Mouse (Mus musculus): ENCODE measurements at regions not wholly inside any gene's neighbourhood (a gene's known extent, or its start where the extent isn't known, plus 50 kb on each side); places are given as distances from the start of the nearest gene placed in this dataset.

DNA sequence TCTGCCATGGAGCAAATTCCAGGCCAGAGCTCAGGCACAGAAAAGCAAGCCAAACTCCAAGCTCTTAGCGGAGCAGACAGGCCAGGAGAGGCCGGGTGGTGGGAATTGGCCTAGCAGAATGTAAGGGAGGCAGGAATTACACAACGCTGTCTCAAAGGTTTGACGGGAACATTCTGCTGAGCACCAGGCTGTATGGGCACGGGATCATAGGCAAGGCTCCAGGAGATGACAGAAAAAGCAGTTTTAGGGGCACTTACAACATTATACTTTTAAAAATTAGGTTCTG lies 99.5 kb upstream of the Max start:
- TF ChIP-seq CTCF (IDR thresholded peaks at IDR 0.05; ENCODE audit: low read depth, low read length), result no peak
- TF ChIP-seq POLR2AphosphoS5 (IDR thresholded peaks at IDR 0.05; ENCODE audit: insufficient replicate concordance, low read depth, low read length), result no peak
- no peak for TF ChIP-seq GATA2 (IDR thresholded peaks at IDR 0.05; ENCODE audit: borderline replicate concordance, low read depth, low read length)
- no peak for TF ChIP-seq TAL1 (conservative IDR thresholded peaks at IDR 0.05; ENCODE audit: low read depth, low read length)
- no peak for TF ChIP-seq GATA1 (IDR thresholded peaks at IDR 0.05; ENCODE audit: borderline replicate concordance, low read length)
- peaks cover 92% of the 10 kb centered on the region for H3K4me1 ChIP-seq (ENCODE audit: insufficient read depth, low read depth, low read length)
- DNase-seq (ENCODE audit: low spot score) (no peak), ATAC-seq (ENCODE audit: extremely low read depth, insufficient number of reproducible peaks, low FRiP score, poor library complexity, severe bottlenecking) (no peak)
- no peaks in the 10 kb centered on the region; the same call in 1 of the 2 replicates for H3K9me3 ChIP-seq (replicated peaks)
- no peak overlapping the region; the same call in 1 of the 2 replicates for H3K4me3 ChIP-seq (ENCODE audit: low read depth, low read length)
- peaks cover 8% of the 10 kb centered on the region for H3K36me3 ChIP-seq (replicated peaks)
- no peaks in the 10 kb centered on the region for H3K27me3 ChIP-seq (ENCODE audit: insufficient read depth, low read length)

DNA sequence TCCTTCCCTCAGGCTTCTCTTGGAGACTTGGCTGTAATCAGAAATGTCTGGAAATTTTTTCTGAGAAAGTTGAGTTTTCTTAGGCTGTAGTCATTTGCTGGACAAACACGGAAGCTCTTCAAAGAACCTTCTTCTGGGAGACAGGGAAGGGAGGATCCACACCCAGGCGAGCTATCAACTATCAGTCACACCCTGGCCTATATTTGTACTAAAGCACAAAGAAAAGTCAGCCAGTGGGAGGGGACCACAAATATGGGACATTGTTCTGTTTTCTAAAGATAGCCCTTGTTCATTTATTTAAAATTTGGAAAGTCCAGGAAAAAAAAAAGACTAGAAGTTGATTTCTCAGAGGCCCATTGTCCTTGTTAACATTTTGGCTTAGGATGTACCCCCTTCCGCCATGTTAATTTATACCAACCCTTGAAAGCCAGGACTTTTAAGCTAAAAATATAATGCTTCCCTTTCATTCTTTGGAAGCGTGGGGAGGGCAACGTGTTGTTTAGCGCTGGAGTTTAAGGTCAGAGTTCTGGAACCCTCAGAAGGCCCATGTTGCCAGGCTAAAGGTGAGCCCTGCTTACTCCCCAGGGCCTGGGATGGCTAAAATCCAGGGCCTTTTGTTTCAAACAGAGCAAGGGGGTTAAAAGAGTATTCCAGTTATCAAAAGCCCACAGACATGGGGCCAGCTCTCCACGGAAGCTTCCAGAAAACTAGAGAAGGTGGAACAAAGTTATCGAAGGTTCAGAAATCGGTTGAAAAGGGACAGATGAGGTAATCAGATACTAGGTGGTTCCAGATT lies 99.0 kb upstream of the Max start:
- peaks cover 92% of the 10 kb centered on the region for H3K4me1 ChIP-seq (ENCODE audit: insufficient read depth, low read depth, low read length)
- no peaks in the 10 kb centered on the region; the same call in 1 of the 2 replicates for H3K9me3 ChIP-seq (replicated peaks)
- no peak for TF ChIP-seq TAL1 (conservative IDR thresholded peaks at IDR 0.05; ENCODE audit: low read depth, low read length)
- no peak for ATAC-seq (ENCODE audit: extremely low read depth, insufficient number of reproducible peaks, low FRiP score, poor library complexity, severe bottlenecking)
- no peaks in the 10 kb centered on the region for H3K27me3 ChIP-seq (ENCODE audit: insufficient read depth, low read length)
- H3K4me3 ChIP-seq (ENCODE audit: low read depth, low read length), result peak overlapping the region; percentile 61; the same call in 1 of the 2 replicates
- peaks cover 8% of the 10 kb centered on the region for H3K36me3 ChIP-seq (replicated peaks)
- no peak for DNase-seq (ENCODE audit: low spot score)

DNA sequence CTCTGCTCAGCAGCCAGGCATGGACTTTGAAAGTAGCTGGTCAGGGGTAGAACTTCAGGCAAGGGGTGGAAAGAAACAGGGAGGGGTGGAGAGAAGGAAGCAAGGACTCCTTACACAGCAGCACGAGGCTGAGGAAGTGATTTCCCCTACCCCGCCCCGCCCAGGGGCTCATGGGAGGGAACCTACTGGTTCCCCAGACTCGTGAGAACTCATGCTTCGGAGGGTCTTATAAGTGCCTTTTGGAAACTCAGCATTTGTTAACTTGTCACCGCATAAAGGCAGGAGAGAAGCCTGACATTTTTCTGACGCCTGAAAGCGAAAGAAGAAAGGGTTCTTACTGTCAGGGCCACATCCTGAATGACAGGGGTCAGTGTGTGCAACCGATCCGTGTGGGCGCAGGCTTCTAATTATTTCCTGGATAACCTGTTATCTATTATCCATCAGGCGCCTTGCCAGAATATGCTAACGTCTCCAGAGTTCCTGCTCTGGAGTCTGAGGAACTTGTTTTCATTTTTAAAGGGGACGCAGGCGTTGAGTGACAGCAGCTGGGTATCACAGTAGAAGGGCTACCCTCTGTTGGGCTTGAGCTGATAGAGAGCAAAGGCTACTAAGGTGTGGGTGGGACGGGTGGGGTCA lies 98.2 kb upstream of the Max start:
- Histone ChIP-seq H3K9me3 (replicated peaks) (no peaks in the 10 kb centered on the region; the same call in 1 of the 2 replicates), H3K27me3 (ENCODE audit: insufficient read depth, low read length) (no peaks in the 10 kb centered on the region), H3K4me1 (ENCODE audit: insufficient read depth, low read depth, low read length) (peaks cover 92% of the 10 kb centered on the region), H3K4me3 (ENCODE audit: low read depth, low read length) (peak overlapping the region; percentile 61), H3K36me3 (replicated peaks) (peaks cover 8% of the 10 kb centered on the region)
- peak; percentile 77 for DNase-seq (ENCODE audit: low spot score)
- peak; percentile 59 for ATAC-seq (ENCODE audit: extremely low read depth, insufficient number of reproducible peaks, low FRiP score, poor library complexity, severe bottlenecking)
- TF ChIP-seq CTCF (IDR thresholded peaks at IDR 0.05; ENCODE audit: low read depth, low read length), result no peak
- no peak for TF ChIP-seq POLR2AphosphoS5 (IDR thresholded peaks at IDR 0.05; ENCODE audit: insufficient replicate concordance, low read depth, low read length)
- TF ChIP-seq GATA1 (IDR thresholded peaks at IDR 0.05; ENCODE audit: borderline replicate concordance, low read length), result no peak
- TF ChIP-seq GATA2 (IDR thresholded peaks at IDR 0.05; ENCODE audit: borderline replicate concordance, low read depth, low read length), result no peak
- TF ChIP-seq TAL1 (conservative IDR thresholded peaks at IDR 0.05; ENCODE audit: low read depth, low read length), result no peak

DNA sequence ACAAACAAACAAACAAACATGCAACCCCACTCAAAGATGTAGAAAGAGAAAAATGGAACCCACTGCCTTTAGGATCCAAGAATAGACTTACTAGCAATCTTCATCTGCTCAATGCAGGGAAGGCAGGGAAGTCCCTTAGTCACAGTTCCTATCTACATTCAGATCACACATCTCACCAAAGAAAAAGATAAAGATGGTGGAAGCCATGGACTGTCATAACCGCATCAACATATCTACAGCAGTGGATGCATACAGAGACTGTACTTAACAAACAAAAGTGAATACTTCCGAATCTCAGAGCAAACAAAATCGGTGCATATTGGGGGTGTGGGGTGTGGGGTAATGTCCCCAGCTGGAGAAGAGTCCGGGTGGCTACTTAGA lies 97.7 kb upstream of the Max start:
- DNase-seq (ENCODE audit: low spot score), result no peak
- peak overlapping the region; percentile 61; the same call in 1 of the 2 replicates for H3K4me3 ChIP-seq (ENCODE audit: low read depth, low read length)
- peaks cover 92% of the 10 kb centered on the region for H3K4me1 ChIP-seq (ENCODE audit: insufficient read depth, low read depth, low read length)
- H3K9me3 ChIP-seq (replicated peaks), result no peaks in the 10 kb centered on the region; the same call in 1 of the 2 replicates
- H3K36me3 ChIP-seq (replicated peaks), result peaks cover 8% of the 10 kb centered on the region
- ATAC-seq (ENCODE audit: extremely low read depth, insufficient number of reproducible peaks, low FRiP score, poor library complexity, severe bottlenecking), result no peak
- TF ChIP-seq GATA2 (IDR thresholded peaks at IDR 0.05; ENCODE audit: borderline replicate concordance, low read depth, low read length) (no peak), TAL1 (conservative IDR thresholded peaks at IDR 0.05; ENCODE audit: low read depth, low read length) (no peak), CTCF (IDR thresholded peaks at IDR 0.05; ENCODE audit: low read depth, low read length) (no peak), GATA1 (IDR thresholded peaks at IDR 0.05; ENCODE audit: borderline replicate concordance, low read length) (no peak)
- H3K27me3 ChIP-seq (ENCODE audit: insufficient read depth, low read length), result no peaks in the 10 kb centered on the region

DNA sequence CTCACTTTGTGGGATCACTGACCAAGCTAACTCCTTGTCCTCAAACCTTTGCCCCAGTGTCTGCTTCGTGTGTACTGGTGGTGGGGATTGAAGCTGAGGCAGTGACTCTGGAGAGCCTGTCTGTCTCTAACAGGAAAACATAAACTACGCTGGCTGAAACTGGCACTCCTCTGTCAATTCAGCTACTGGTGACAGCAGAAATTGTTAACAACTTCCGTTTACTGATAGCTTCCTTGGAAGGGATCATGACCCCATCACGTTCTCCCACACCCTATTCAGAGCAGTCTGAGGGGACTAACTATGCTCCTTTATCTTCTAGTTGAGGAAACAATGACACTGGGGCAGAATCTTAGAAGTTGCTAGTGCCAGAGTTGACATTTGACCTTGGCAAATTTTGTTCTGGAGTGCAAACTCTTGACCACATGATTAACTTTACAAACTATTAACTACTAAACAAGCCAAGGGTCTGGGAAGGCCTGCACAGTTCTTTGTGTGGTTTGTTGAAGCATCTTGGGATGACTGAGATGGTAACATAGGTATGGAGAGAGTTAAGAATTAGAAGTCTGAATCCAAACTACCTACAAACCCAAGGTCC lies 96.7 kb upstream of the Max start:
- DNase-seq (ENCODE audit: low spot score) (no peak), ATAC-seq (ENCODE audit: extremely low read depth, insufficient number of reproducible peaks, low FRiP score, poor library complexity, severe bottlenecking) (no peak)
- Histone ChIP-seq H3K9me3 (replicated peaks) (no peaks in the 10 kb centered on the region), H3K27me3 (ENCODE audit: insufficient read depth, low read length) (no peaks in the 10 kb centered on the region), H3K4me3 (ENCODE audit: low read depth, low read length) (no peak overlapping the region), H3K36me3 (replicated peaks) (peaks cover 3% of the 10 kb centered on the region), H3K4me1 (ENCODE audit: insufficient read depth, low read depth, low read length) (peaks cover 92% of the 10 kb centered on the region)
- TF ChIP-seq POLR2AphosphoS5 (IDR thresholded peaks at IDR 0.05; ENCODE audit: insufficient replicate concordance, low read depth, low read length) (no peak), GATA1 (IDR thresholded peaks at IDR 0.05; ENCODE audit: borderline replicate concordance, low read length) (no peak), CTCF (IDR thresholded peaks at IDR 0.05; ENCODE audit: low read depth, low read length) (no peak), TAL1 (conservative IDR thresholded peaks at IDR 0.05; ENCODE audit: low read depth, low read length) (no peak), GATA2 (IDR thresholded peaks at IDR 0.05; ENCODE audit: borderline replicate concordance, low read depth, low read length) (no peak)

DNA sequence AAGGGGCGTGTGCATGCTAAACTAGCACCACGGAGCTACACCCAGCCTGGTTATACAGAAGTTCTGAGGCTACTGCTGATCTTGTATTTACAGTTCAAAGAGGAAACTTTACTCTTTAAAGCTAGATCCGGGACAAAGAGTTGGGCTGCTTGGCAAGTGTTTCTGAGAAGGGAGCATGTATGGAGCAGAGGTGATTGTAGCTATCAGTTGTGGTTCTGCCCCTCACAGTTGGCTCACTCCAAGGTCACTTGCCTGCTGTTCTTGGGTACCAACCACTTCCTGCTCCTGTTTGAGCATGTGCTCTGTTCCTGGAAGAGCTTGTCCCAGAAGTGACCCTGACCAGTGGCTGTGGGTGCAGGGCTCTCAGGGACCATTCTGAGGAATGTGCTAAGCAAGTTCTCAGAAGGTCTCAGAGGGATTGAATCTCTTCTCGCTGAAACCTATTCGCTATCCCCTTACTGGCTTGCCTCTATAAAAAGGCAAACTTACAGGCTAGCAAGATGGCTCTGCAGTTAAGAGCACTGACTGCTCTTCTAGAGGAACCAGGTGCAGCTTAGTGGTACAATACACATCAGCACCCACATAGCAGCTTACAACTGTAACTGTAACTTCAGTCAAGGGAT lies 94.9 kb upstream of the Max start:
- ATAC-seq (ENCODE audit: extremely low read depth, insufficient number of reproducible peaks, low FRiP score, poor library complexity, severe bottlenecking) (peak; percentile 43), DNase-seq (ENCODE audit: low spot score) (peak; percentile 44)
- H3K27me3 ChIP-seq (ENCODE audit: insufficient read depth, low read length), result no peaks in the 10 kb centered on the region
- H3K36me3 ChIP-seq (replicated peaks), result no peaks in the 10 kb centered on the region
- TF ChIP-seq POLR2AphosphoS5 (IDR thresholded peaks at IDR 0.05; ENCODE audit: insufficient replicate concordance, low read depth, low read length), result 0 out of 2 replicates have a peak, but pooled peaks have one; percentile 29
- TF ChIP-seq TAL1 (conservative IDR thresholded peaks at IDR 0.05; ENCODE audit: low read depth, low read length), result no peak
- TF ChIP-seq GATA1 (IDR thresholded peaks at IDR 0.05; ENCODE audit: borderline replicate concordance, low read length), result no peak
- H3K9me3 ChIP-seq (replicated peaks), result no peaks in the 10 kb centered on the region
- no peak overlapping the region; the same call in 1 of the 2 replicates for H3K4me3 ChIP-seq (ENCODE audit: low read depth, low read length)
- H3K4me1 ChIP-seq (ENCODE audit: insufficient read depth, low read depth, low read length), result peaks cover 99% of the 10 kb centered on the region
